Mouse (Mus musculus) megakaryocyte progenitor cell, adult 5-6 weeks (primary cell): ENCODE results near the gene Rgs3. TPM values are rescaled to one million over a fixed set of nuclear protein-coding genes. Genes with fewer than 3 reads are reported as not detected.
A peak's percentile ranks its signal among the peaks of the same experiment; 100 is the strongest.

ENCODE experiments used
- ATAC-seq: replicated peaks from 2 replicates; pipeline ENCODE4 v1.8.0; 2016; ENCODE audit warnings: mild to moderate bottlenecking, moderate TSS enrichment, inconsistent platforms; ENCODE audit not compliant: poor library complexity
- total RNA-seq, 2 experiments: library from RNA; stranded (forward) in 1 of 2; stranded (reverse) in 1 of 2; fragments of 157-497, 149-512 nt in 1 of 2; fragments of 200-1000 nt in 1 of 2; gene quantifications; 2 replicates each; pipeline versions ENCODE4 v1.2.3 to v1.2.4; 2015 to 2017

Rgs3 gene
- total RNA-seq (2015) (4.2 and 5.2 TPM in 2 replicates), total RNA-seq (2017) (9.7 and 10.8 TPM in 2 replicates)

DNA sequence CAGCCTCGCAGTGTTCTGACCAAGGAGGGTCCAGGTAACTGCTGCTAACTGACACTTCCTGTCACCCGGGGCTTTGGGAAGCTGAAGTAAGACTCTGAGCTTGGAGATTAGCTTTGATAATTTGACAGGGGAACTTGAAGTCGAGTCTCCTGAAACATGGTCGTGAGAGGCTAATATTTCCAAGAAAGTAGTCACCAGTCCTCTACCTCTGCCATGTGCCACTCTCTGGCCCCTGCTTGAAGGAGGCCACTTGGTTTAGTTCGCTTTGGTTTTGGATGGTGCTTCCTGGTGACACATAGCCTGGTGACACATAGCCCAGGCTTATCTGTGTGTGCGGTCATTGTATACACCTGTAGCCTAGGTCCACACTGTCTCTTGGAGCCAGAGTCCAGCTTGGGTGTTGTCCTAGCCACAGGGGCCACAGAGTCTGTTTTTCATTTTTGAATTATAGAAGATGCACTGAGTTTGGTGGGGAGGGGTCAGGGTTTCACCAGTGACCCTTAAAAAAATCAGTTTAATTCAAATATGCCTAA, at the start of gene Rgs3:
Gene Rgs3 (plus strand): TSS at position 51 of the 533 bp plus-strand sequence.
- ATAC-seq = no peak

DNA sequence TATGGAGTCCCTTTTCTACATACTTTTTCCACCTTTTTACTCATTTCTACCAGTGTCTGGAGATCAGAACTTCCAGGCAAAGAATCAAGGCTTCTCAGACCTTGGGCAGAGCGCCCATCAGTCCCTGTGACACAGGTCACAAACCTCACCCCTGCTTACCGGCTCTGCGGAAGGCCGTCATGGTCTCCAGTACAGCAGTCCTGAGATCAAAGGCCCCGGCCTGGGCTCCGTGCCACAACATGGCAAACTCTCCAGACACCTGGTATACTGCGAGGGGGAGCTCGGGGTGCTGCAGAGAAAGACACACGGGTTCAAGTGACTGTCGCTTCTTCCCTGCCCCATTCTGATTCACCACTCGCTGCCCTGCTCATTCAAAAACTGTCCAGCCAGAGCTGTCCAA, 49.7 kb upstream of the Rgs3 start:
- no peak for ATAC-seq

DNA sequence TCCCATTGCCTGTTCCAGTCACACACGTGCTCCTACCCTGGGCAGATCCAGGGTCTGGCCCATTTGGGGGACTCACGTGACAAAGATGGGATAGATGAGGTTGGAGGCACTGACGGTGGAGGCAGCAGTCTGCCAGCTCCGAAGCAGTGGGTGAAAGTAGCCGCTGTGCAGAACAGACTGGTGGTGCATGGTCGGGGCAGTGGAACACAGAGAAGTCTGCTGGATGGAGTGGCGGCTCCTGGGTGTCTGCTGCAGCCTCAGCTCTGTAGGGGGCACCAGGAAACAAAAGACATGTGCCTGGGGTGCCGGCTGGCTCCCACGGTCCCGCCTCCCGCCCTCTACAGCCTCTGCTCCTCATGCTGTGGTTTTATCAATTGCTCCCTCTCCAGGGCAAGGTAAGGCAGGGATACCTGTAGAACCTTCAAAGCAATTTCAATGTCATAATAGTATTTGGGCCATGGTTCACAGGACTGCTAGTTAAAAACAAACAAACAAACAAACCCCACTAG, 45.6 kb upstream of the Rgs3 start:
- no peak for ATAC-seq

DNA sequence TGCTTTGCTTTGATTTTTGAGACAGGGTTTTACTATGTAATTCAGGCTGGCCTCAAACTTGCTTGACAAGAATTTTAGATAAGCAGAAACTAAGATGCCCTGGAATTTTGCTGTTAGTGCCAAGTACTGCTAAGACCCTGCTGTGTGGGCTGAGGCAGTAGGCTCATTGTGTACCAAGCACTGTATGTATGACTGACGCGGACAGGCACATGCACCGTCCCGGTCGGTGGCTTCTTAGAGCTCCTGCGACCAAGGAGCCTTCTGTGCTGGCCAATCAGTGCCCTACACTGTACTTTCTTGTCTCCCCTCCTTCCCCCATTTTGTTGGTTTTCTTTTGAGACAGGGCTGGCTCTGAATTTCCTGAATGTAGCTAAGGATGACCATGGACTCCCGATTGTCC, 44.7 kb upstream of the Rgs3 start:
- no peak for ATAC-seq

DNA sequence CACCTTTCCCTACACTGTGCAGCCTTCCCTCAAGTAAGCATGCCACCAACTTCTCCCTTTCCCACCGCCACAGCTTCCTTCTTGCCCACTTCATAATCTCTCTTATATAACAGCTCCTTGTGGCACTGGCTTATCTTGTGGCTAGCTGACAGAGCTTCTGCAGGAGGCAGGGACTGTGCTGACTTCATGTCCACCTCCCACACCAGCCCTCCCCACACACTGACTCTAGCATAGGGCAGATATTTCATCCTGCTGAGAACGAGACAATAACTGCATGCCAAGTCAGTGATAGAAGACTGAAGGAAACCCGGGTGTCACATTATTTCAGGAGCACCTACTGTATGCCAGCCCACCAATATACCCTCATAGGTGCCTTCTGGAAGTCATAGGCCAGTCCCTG, 44.2 kb upstream of the Rgs3 start:
- ATAC-seq = peak; percentile 27

DNA sequence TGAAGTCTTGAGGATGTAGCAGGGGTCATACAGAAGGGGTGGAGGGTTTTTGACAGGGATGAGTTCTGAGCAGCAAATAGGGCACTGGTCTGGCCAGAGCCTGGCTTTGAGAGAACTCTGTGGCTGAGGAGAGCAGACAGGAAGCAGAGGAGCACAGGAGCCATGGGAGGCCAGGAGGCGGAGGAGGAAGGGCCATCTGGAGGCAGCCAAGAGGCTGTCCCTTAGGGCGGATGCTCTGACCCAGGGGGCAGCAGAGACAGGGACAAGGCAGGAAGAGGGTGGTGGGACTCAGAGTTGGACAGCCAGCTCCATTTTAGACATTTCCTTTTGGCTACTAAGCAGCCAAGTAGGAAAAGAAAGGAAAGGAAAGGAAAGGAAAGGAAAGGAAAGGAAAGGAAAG, 43.6 kb upstream of the Rgs3 start:
- no peak for ATAC-seq

DNA sequence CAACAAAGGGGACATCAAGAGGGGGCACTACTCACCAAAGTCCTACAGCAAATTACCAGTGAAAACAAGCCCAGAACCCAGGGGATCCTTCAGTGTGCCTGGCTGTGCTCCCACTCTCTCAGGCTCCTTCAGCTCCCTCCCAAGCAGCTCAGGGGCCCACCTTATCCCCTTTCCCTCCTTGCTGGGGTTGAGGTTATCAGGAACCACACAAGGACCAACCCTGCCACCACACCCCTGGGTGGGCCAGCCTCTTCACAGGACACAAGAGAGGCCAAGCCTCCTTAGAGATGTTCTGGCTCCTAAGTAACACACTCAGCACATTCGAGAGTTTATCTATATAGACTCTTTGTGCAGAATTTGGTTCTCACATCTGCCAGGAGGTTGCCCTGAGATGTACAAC, 43.1 kb upstream of the Rgs3 start:
- peak; percentile 68 for ATAC-seq

DNA sequence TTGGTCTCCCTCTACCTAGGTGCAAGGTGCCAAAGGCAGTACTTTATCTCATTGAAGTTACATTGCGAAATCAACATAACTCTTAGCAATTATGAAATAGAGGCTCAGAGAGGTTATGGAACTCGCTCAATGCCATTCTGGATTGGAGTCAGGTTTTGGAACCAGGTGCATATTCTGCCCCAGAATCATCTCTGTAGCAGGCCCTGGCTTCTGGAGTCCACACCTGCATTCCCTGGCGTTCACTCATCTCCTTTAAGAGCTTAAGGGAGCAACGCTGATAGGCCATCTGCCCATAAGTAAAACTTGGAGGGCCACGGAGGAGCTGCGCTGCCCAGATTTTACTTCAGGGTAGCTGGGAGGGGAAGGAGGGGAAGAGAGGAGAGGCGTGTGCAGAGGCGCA, 42.6 kb upstream of the Rgs3 start:
- peak; percentile 7 for ATAC-seq

DNA sequence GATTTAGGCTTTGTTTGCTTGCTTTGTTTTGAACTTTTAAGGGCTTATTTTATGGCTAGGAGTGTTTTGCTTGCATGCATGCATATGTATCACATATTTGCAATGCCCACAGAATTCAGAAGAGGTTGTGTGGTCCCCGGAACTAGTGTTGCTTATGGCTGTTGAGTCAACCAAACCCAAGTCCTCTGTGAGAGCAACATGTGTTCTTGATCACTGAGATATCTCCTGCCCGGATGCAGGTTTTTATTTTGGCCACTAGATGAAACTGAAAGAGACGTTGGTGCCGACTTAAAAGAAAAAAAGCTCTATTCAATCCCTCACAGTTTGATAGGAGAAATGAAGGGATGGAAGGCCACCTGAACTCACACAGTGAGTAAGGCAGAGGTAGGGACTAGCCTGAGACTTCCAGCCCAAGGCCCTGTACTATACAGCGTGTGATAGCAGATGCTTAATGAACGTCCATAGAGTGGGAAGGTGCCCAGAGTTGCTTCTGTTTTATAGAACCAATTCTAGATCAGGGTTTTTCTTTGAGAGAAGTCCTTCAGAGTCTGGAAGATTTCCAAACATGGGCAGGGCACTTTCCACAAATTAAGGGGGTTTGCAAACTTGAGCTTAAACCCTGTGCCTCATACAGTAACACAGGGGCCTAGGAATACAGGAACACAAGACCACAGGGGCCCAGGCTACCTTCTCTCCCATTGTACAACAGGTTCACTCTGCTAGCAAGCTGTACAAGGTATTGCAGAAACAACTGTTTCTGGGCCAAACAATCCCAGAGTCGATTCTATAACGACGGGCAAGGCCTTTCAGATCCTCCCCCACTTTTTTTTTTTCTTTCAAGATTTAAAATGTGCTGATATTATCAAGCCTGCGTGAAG, 41.9 kb upstream of the Rgs3 start:
- no peak for ATAC-seq

DNA sequence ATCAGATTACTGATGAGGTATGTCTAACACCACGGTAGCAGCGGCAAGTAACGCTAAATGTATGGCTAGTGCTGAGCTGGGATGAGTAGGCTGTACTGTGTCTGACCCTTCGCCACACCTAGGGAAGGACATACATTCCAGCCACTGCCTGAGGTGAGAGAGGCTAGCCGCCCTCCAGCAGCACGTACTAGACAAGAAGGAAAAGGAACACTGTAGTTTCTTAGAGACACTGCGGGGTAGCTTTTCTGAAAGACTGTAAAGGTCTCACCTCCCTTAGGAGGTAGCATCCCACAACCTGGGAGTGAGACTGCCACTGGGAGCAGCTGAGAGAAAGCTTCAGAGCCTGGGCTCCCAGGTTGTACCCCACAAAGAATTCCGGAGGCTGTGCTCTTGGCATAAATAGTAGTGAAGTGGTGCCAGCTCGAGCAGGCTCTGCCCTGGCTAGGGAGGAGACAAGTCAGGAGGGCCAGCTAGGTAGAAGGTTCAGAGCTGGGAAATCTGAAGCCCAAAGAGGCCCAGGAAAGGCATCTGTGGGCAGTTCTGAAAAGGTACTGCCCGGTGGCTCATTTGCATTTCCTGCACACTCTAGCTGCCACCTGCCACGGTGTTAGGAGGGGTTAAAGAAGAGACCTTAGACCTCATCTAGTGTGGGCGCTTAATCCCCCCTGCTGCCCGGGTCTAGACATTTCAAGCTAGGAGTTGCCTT, 41.1 kb upstream of the Rgs3 start:
- no peak for ATAC-seq

DNA sequence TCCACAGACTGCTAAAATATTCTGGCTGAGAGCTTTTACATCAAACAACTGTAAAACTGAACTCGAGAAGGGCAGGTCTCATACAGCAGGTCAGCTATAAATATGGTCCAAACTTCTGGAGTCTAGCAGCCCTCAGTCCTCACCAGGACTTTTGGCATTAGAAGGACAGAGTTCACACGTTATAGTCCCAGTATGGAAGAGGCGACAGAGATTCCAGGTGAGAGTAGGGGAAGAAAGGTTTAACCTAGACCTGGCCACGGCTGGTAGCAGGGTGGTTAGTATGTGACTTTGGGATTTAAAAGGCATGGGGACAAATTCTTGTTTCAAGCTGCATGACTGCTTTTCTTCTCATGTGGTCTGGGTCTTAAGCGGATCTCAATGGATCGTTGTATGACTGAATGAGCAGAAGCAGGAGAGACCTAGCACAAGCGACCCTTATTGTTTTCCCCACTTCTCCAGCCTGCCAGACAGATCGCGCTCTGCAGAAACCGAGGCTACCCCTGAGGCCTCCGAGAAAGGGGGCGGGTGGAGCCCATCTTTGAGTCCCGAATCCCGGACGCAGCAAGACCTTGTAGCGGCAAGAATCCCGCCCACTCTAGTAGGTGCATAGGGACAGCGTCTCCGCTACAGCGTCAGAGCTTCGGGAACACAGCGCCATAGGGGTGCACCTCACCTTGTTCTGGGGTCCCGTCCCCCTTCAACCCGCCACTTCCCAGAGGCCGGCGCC, 40.4 kb upstream of the Rgs3 start:
- ATAC-seq = peak; percentile 11

DNA sequence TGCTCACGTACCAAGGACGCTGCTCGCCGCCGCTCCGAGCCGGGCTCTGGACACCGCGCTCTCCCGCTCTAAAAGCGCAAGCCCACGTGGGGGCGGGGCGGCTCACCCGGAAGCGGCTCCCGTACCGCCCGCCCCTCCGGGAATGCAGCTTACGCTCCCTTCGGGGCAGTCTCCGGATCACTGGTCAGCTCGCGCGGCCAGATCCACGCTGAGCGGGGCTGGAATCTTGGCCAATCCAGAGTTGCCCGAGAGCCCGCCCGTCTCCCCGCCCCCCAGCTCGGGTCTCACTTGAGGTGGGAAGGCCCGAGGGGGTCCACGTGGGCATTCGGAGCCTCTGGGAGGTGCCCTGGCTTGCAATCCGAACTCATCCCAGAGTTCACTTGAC, 39.8 kb upstream of the Rgs3 start, which contains the start of gene Alad:
Gene Alad (minus strand): TSS at position 70 of the 385 bp plus-strand sequence.
- ATAC-seq = peak; percentile 36

DNA sequence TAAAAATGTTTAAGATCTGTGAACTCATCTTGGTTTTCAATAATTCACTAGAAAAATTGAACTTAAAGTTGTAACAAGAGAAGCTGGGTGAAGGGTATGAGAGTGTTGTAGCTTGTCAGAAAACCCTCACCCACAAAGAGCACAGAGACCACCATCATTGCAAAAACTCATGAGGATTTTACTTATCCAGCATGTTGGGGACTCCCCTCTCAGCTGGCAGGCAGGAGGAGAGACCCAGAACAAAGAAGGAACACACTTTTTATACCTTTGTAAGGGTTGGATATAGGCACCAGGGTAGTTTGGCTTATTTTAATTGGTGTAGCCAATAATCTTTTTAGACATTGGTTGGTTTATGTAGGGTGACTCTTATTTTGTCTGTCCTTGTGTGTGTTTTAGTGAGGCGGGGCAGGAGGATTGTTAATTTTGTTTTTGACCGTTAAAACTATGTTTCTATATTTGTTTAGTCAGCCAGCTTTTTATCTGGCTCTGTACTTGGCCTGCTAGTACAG, 38.7 kb upstream of the Rgs3 start:
- no peak for ATAC-seq

DNA sequence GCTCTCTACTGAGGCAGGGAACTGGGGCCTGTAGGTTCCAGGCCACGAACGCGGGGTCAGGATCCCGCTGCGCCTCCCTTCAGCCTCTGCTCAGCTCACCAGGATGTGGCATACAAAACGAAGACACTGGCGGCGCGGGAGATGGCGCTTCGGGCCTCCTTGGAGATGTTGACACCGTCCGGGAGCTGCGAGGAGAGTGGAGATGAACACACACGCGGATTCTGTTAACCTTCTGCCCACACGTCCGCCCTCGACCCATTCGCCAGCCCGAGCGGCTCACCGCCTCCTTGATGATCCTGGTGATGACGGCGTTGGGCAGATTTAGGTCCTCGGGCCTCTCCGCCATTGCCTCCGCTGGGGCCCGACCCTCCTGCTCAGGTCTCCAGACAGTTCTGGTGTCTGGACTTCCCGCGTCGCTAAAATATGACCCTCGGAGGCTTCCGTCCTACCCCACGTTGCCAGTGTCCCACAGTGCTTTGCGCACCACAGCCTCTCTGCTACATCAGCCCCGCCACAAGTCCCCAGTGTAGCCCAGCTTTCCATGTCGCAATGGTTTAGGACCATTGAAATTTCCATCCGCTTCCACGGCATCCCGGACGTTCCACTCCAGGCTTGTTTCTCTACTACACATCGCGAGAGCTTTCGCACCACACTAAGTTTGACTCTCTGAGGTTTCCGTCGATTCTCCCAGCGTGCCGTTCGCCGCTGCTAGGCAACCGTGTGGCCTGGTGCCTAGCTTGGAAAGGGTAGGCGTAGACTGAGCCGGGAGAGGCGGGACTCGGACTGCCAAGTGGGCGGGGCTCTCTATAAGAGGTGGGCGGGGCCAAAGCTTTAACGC, 34.8 kb upstream of the Rgs3 start, which contains the start of the genes Pole3 and 4933430I17Rik:
Gene Pole3 (minus strand): TSS at position 418 of the 838 bp plus-strand sequence.
Gene 4933430I17Rik (plus strand): TSS at position 719 of the 838 bp plus-strand sequence.
- peak; percentile 91 for ATAC-seq

DNA sequence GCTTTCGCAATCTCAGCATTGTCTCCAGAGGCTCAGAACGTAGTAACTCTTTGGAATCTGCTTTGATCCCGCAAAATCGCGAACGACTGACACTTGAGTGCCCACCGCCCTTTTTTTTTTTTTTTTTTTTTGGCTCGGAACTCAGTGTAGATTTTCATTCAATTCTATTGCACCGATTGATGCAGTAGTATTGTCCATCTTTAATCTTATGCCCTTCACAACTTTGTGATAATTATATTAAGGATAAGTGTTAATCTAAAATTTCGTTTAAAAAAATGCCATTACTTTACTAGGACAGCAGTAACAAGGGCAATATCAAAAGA, 34.2 kb upstream of the Rgs3 start:
- ATAC-seq = no peak

DNA sequence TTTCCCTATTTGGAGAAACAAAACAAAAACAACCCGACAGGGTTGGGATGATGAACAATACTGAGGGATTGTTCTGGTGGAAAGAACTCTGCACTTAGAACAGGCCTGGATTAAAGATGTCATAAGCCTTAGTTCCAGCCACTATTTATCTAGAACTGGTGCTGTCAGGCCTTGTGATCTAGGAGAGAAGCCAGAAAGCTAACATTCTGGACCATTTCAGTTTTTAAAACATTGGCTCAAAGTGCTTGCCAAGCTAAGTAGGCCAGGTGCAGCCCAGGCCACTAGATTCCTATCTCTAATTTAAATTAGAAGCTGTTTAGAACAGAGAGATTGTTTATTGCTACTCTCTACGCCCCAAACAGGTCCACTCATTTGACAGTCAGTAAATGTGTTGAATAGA, 33.4 kb upstream of the Rgs3 start:
- no peak for ATAC-seq

DNA sequence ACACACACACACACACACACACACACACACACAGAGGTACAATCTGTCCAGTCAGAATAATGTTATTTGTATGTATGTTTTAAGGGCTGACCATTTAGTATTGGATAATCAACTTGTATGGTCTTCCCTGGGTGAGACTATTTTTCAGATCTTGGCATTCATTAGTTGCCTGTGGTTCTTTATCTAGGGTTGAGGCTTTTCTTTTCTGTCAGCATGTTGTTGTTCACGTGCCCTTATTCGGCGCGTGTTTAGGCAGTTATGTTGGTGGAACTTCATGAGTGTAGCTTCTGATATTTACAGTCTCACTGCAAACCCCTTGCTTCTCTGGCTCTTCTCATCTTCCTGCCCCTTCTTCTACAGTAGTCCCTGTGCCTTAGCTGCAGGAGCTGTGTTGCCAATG, 32.0 kb upstream of the Rgs3 start:
- peak; percentile 15; the same call in 1 of the 2 replicates for ATAC-seq

DNA sequence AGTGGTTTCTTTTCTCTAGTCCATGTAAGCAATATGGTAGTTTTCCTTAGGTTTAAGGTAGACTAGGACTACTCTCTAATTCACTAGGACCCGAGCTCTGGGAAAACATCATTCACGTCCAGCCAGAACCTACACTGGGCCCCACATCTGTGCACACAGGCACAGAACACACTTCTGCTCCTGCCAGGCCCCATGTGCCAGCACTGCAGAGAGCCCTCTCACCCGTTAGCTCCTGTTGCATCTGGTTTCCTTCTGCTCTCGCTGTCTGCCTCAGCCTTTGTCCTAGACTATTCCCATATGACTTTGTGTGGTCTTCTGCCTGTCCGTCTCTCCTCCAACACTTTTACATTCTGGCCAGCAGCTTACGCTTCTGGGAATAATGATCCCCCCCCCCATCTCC, 25.9 kb upstream of the Rgs3 start:
- ATAC-seq = no peak

DNA sequence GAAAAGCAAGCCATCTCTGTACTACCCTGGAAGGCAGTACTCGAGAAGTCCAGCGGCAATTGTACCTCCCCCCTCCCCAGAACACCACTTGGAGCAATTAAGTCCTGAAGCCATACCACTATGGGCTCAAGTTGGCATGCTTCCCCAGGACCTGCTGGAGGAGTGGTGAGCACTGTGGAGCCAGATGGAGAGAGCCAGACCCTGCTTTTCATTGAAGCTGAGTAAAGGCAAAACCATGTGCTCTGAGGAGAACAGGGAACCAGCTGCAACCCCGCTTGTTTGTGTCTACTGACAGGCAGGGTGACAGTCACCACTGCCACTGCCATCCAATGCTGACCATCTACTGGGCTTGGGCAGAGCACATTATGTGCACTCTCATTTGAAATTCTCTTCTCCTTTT, 17.8 kb upstream of the Rgs3 start:
- no peak for ATAC-seq

DNA sequence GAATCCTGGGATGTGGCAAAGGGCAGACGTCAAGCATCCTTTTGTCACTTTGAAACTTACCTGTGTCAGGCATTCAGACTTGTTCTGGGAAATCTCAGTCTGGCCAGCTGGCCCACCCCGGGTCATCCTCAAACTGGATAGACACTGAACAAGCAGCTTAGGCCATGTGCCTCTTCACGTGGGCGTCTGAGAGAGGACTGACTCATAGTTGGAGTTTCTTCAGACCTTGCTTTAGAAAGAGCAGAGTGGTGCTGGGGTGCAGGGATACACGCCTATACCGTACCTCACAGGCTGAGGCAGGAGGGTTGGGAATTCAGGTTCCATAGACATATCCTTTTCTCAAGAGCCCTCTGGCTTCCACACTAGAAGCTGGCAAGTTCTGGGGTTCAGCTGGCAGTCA, 15.9 kb upstream of the Rgs3 start:
- ATAC-seq = no peak
